Mouse (Mus musculus): ENCODE results near the gene Tns4.

Gene Tns4

GRCm38 (mm10) chr11:99095759-99096158, 6.7 kb upstream of the Tns4 start:
- in situ Hi-C loops (cut with MboI; ENCODE audit: low sequenced_read_pairs) = no loop called here

DNA sequence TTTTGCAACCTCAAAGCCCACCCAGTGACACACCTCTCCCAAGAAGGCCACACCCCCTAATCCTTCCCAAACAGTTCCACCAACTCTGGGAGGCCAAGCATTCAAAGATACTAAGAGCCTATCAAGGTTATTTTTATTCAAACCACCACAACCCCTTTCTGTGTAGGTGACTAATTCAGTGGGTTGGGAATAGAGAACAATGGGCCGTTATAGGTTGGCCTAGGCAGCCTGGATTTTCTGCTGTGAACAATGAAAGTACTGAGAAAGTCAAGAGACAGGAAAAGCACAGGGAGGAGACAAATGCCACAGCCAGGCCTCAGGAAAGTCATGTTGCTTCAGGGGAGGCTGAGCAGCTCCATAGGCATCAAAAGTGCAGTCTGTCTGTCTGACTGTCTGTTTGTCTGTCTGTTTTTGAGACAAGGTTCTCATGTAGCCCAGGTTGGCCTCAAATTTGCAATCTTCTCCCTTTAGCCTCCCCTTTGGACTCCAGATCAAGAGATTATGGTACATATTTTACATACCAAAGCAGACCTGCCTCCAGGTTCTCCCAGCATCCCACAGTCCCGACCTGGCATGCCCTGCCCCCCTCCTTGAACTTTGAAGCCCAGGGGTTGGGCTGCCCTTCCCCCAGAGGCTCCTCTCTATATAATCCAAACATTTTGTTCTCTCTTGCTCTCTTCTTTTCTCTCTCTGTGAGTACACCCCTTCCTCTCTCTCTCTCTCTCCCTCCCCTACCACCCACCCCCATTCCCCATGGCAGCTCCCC, 6.0 kb upstream of the Tns4 start:
- in situ Hi-C loops (cut with MboI; ENCODE audit: low sequenced_read_pairs) = no loop called here

DNA sequence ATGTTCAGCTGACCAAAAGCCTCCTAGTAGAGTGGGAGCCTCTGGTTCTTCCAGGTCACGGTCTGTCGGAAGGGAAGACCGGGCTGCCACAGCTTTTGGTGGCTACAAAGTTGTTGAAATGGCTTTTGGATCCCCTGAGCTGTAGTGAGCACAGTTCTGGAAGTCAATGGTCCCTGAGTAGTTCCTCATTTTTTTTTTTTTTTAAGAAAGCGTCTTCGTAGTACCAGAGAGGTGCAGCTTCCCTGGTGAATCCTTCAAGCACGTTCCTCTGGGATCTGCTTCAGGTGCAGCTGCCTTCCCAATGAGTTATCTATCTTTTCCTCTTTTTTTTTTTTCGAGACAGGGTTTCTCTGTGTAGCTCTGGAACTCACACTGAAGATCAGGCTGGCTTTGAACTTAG, 4.6 kb upstream of the Tns4 start:
- in situ Hi-C loops (cut with MboI; ENCODE audit: low sequenced_read_pairs) = no loop called here

- in situ Hi-C loops (cut with MboI; ENCODE audit: low sequenced_read_pairs) = no loop called here
Observed at GRCm38 (mm10) chr11:99091666-99092065, 2.6 kb upstream of the Tns4 start.

DNA sequence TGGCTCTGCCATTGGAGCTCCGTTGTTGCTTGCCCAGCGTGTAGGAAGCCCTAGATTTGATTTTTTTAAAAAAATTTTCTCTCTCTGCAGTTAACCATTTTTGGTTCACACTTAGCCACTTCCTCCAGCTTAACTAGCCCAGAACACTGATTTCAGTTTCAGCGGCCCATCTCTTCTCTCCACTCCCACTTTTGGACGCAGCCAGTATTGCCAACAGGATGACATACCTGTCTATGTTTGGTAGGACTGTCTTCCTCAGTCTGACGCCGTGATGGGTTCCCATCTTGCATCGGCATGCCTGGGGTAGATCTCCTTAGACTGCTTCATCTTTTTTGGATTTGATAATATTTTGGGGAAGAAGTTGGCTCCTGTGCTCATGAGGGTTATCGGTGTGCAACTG, 1.3 kb upstream of the Tns4 start:
- in situ Hi-C loops (cut with MboI; ENCODE audit: low sequenced_read_pairs) = no loop called here

DNA sequence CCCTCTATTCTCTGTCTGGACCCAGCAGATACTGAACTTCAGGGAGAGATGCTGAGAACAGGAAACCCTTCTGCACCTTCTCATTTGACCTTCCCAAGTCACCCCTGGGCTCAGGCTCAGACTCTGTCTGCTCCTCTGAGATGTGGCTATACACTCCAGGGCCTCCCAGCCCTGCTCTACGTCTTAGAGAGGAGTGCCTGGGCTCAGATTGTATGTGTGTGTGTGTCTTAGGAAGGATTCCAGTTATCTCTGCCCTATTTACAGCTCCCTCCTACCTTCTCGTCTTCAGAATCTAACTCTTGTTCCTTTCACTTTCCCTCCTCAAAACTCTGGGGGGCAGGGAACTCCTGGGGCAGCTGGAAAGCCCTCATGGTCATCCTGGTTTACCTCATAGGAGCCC, 620 bp downstream of the Tns4 start:
- in situ Hi-C loops (cut with MboI; ENCODE audit: low sequenced_read_pairs) = no loop called here

DNA sequence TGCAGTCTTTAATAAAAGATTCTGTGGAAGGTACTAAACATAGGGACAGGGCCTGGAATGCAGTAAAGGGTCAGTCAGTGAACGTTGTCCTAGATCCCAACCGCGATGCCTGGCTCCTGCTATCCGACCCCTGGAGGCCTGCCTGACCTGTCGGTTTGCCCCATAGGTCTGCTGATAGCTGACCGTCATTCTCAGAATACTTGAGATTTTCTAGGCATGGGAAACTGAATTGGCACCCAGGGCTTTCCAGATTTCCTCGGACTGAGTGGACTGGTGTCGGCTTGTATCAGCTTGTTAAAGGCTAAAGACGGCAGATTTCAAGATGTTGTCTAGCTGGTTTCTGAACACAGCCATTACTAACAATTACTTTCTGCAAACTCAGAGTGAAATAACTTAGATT, 4.7 kb downstream of the Tns4 start:
- in situ Hi-C loops (cut with MboI; ENCODE audit: low sequenced_read_pairs) = no loop called here

- in situ Hi-C loops (cut with MboI; ENCODE audit: low sequenced_read_pairs) = no loop called here
Observed at GRCm38 (mm10) chr11:99083516-99083915, 5.6 kb downstream of the Tns4 start.

DNA sequence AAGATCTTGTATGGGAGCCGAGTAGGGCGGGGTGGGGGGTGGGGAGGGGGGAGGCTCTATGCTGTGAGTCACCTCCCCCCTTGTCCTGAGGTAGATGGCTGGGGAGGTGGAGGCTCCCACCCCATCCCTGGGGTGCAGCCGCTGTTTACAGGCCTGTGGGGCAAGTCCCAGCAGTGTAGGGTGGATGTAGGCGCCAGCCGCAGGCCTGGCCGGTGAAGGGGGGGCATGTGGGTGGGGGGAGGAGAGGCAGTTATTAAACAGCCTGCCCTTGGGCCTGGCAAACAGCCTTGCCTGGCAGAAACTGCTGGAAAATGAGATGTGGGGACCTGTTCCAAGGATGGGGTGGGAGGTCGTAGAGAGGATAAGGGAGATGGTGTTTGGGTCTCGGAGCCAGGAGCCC, 7.0 kb downstream of the Tns4 start:
- in situ Hi-C loops (cut with MboI; ENCODE audit: low sequenced_read_pairs) = no loop called here

DNA sequence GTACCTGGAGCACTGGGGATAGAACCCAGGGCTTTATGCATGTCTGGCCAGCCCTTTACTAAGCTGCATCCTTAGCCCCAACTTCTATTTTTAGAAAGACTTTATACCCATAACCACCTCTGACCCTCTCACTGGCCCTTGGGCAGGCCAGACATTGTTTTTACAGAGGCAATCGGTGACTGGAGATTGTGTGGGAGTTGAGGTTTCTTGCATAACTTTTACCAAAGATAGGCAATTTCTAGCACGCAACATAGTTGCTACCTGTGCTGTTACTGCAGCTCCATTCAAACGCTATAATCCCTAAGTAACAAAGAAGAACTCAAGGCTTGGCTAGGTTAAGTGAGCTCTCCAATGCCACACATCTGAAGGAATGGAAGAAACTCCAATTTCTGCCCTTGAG, 7.5 kb downstream of the Tns4 start:
- in situ Hi-C loops (cut with MboI; ENCODE audit: low sequenced_read_pairs) = no loop called here

- in situ Hi-C loops (cut with MboI; ENCODE audit: low sequenced_read_pairs) = no loop called here
Observed at GRCm38 (mm10) chr11:99080902-99081543, 8.1 kb downstream of the Tns4 start.

GRCm38 (mm10) chr11:99077869-99078268, 11.2 kb downstream of the Tns4 start:
- in situ Hi-C loops (cut with MboI; ENCODE audit: low sequenced_read_pairs) = no loop called here

GRCm38 (mm10) chr11:99076744-99077319, 12.3 kb downstream of the Tns4 start:
- in situ Hi-C loops (cut with MboI; ENCODE audit: low sequenced_read_pairs) = no loop called here

- in situ Hi-C loops (cut with MboI; ENCODE audit: low sequenced_read_pairs) = no loop called here
Observed at GRCm38 (mm10) chr11:99073781-99074180, 15.3 kb downstream of the Tns4 start.

DNA sequence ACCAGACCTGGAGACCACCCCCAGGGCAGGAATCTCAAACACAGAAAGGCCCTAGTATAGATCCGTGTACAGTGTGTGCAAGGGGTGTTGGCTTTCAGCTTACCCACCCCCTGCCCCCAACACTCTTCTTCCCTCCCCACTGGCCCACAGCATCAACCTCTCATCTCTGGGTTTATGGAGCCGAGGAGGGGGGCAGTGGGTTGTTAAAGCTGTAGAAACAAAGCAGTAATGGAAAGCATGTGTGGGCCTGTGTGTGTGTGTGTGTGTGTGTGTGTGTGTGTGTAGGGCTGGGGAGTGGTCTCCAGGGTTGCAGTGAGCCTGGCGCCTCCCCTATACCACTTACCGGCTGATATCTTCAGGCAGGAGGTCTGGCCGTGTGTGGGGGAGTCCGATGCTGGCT, 17.2 kb downstream of the Tns4 start:
- in situ Hi-C loops (cut with MboI; ENCODE audit: low sequenced_read_pairs) = no loop called here

- in situ Hi-C loops (cut with MboI; ENCODE audit: low sequenced_read_pairs) = no loop called here
Observed at GRCm38 (mm10) chr11:99068455-99068854, 20.7 kb downstream of the Tns4 start.

GRCm38 (mm10) chr11:99067591-99067990, 21.5 kb downstream of the Tns4 start:
- in situ Hi-C loops (cut with MboI; ENCODE audit: low sequenced_read_pairs) = no loop called here

DNA sequence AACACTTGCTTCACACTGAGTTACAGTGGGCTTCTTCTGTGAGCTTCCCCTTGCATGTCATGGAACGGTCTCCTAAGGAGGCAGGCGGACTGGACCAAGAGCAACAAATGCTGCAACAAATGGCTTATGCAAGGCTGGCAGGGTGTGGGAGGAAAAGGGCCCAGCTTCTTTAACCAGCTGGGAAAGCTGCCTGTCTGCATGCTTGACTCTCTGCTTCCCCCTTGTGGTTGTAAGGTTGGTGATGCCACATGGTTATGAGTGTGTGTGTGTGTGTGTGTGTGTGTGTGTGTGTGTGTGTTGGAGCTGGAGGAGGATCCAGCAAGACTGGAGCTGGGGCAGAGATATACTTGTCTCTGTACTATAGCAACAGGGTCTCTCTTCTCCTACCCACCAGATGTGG, 23.1 kb downstream of the Tns4 start:
- in situ Hi-C loops (cut with MboI; ENCODE audit: low sequenced_read_pairs) = no loop called here

- in situ Hi-C loops (cut with MboI; ENCODE audit: low sequenced_read_pairs) = no loop called here
Observed at GRCm38 (mm10) chr11:99065353-99065752, 23.8 kb downstream of the Tns4 start.

GRCm38 (mm10) chr11:99063406-99064131, 25.5 kb downstream of the Tns4 start:
- in situ Hi-C loops (cut with MboI; ENCODE audit: low sequenced_read_pairs) = no loop called here

DNA sequence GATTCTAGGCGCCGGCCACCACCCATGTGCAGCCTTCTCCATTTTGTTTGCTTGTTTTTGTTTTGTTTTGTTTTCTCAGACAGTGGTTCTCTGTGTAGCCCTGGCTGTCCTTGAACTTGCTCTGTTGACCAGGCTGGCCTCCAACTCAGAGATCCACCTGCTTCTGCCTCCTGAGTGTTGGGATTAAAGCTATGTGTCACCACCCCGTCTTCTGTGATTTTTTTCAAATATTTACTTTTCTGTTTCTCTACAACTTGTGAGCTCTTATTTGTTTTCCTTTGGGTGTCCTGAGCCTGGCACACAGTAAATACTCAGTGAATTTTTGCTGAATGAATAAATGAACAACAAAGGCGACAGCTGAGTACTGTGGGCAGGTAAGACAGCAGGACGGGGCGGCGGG, 26.4 kb downstream of the Tns4 start:
- in situ Hi-C loops (cut with MboI; ENCODE audit: low sequenced_read_pairs) = no loop called here

GRCm38 (mm10) chr11:99060435-99060834, 28.7 kb downstream of the Tns4 start:
- in situ Hi-C loops (cut with MboI; ENCODE audit: low sequenced_read_pairs) = no loop called here
